Mouse (Mus musculus): ENCODE measurements around the gene Nectin1.

Gene Nectin1

DNA sequence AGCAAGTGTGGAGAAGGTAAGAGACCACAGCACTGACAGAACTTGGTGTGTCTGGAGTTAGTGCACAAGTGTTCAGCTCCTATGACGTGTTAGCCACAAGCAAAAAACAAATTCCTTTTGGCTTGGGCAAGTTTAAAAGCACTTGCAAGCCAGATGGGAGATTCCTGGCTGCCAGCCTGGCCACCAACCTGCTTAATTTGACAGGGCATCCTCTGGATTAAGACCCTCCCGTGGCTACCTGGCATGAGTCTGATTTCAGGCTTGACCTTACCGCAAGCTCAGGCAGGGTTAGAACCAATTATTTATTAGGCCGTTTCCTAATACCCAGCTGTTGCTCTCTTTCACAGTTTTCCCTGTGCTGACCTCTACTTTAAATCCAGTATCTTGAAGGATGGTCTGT lies 1.7 kb upstream of the Nectin1 start:
- no peak for DNase-seq

DNA sequence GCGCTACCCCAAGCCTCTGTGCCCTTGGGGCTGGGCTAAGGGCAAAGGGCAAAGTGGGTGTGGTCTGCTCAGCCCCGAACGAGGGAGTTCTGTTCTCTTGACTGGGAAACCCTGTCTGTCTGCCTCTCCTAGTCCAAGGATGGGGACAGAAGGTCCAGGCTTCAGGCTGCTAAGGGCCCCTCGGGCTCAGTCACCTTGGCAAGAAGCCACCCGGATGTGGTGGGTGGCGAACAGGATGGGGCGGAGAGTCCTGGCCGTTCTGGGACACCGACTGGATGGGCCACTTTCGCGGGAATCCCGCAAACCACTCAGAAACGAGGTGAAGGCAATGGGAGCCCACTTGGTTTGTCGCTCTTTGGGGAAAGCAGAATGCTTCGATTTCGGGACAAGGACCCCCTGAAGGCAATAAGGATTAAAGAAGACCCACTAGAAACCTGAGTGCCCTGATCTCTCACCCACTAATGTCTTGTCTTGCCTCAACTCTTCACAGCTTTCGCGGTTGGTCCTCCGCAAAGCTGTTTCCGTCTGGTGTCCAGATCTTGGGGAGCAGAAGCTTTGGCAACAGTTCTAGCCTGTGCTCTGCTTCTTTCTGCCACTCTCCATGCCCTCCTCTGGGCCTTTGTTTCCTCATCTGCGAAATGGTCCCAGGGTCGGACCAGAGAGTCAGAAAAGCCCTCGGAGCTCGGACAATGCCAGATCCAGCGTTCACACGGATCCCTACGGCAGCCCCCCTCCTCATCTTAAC lies 710 bp upstream of the Nectin1 start:
- DNase-seq: peak; percentile 88 to 93

DNA sequence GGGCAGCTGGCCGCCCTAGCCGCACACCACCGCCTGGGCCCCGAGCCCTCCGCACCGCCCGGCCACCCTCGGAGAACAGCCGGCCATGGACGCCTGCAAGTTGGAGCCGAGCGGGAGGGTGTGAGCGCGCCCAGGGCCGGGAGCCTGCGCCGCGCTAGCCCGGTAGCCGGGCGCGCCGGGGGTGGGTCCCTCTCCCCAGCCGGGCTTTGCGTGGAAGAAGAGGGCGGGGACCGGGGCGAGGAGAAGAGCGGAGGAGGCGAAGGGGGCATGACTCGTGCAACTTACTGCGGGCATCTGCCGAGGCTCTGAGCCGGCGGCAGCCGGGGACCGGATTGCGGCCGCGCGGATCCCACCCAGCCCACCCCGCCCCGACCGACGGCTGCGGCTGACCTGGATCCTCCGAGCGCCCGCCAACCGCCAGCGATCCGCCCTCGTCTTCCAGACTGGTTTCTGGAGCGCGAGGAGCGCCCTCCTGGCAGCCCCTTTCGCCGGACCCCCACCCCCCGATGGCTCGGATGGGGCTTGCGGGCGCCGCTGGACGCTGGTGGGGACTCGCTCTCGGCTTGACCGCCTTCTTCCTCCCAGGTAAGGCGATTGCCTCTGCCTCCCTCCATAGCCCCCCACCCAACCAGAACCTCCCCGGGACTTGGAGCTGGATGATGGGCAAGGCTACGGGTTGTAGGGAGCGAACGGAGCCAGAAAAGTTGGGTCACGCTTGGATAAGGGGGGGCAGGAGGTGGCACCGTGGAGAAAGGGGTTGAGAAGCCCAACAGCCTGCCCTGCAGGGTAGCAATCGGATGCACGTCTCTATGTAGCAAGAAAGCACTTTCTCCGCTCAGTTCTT lies 576 bp downstream of the Nectin1 start:
- peak; percentile 40 to 69 for DNase-seq

DNA sequence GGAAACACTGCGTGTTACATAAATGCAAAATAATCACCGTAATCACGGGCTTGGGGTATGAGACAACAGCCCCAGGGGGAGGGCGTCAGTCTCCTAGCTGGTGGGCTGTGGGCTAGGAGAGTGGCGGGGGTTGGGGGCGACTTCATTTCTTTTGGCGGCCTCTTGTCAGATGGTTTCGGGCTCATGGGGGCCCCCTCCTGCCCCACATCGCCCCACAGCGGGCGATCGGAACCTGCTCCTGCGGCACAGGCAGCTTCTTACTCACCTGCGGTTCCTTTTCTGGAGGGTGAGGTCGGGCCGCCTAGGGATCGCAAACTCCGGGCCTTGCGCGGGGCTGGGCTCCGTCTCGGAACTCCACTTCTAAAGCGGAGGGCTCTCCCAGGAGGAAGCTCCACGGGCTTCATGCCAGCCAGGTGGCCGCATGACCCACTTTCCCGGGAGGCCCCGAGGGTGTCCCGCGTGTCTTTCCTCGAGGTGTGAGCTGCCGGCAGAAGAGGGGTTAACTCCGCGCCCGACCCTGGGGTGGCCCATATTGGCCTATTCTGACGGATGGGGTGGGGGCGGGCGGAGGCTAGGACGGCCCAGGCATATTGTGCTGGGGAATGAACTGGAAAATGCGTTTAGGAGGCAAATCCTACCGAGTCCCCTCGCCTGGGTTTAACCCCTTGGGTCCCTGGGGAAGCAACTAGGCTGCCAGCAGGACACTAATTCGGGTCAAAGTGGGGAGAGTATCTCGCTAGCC lies 1.4 kb downstream of the Nectin1 start:
- DNase-seq: peak; percentile 44 to 70

DNA sequence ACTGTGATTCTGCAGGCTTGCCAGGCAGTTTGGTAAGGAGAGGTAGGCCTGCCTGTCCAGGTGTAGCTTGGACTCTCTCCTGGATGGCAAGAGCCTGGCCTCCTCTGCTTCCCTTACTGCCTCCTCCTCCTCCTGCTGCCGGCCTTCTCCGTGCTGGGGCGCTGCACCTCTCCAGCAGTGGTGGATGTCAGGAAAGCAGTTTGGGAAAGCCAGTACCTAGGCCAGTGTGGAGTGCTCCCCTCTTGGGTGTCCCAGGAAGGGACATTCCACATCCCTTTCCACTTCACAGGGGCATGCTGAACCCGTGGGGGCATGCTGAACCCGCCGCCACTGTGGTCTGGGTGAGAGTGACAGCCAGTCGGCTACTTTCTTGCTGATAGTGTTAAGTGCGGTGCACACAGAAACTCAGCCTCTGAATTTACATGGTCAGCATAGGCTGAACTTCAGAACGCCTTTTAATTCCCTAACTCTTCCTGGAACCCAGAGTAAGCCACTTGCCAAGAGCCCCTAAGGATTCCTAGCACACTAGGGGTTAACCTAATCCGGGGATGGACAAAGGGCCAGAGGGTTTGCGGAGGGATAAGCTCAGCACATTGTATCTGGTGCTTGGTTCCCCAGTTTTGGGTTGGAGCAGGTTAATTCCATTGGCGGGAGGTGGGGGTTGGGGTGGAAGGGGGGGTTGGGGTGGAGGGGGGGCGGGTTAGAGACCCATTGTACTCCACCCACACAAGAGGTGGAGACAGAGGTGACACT lies 2.3 kb downstream of the Nectin1 start:
- DNase-seq: peak; percentile 33 to 64

DNA sequence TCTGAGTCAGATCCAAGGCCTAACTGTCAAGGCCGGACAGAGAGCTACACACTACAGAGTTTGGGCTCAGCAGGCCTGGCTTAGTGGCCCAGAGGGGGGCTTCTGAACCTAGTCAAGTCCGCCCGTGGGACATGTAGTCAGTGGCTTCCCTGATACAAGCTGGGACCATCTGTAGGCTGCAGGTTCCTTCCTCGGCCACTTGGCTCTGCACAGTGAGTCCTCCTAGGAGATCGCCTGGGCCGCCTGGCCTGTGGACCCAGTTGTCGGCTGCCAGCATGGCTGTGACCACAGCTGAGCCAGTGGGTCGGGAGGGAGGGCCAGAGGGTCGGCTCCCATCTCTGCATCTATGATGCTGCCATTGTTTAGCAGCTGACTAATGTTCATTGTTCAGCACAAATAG lies 3.9 kb downstream of the Nectin1 start:
- peak in 1 of 2 experiments; percentile 62 for DNase-seq

DNA sequence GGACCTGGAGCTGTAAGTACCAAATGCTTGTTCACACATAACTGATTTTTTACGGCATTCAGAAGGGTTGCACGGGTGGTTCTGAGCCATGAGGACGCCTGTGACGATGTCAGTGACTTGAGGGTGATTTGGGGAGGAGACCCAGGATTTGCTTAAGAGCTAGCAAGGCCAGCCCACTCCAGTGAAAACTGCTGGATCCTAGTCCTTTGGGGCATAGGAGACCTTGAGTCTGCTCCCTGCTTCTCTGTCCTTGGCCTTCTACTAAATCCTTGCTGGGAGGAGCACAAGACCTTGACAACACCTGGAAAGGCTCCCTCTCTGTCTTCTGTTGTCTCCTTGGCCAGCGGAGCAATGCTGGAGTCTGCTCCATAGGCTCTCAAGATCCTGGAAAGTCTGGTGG lies 4.7 kb downstream of the Nectin1 start:
- no peak for DNase-seq

DNA sequence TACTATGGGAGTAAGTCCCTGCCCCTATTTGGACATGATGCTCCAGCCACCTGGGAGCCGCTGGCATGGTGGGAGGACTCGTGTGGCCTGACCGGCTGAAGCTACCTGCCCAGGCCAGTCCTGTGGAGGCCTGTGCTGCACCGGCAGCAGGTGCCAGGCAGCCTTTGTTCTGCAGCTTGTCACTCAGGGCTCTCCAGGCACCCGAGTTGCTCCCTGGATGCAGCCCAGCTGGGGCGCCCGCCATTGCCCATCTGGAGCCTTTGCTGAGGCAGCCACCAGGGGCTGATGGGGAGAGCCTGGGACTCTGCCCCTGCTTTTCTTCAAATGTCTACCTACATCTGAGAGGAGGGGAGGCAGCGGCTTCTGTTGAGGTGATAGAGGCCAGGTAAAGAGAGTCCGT lies 6.3 kb downstream of the Nectin1 start:
- peak in 1 of 2 experiments; percentile 48 for DNase-seq

DNA sequence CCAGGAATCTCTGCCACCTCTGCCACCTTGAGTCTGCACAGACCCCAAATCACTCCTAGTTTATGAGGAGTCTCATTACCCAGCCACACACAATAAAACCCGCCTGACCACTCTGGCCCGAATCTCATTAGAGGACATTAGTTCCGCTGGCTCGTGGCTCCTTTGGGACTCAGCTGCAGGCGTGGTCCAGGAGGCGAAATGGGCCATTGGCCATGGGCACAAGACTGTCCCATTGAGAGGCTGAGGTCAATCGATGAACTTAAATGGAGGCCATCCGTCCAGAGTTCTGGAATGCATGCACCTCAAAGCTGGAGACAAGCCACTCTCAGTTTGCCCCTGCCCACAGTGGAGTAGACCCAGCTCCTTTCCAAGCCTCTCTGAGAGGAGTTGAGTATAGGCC lies 7.3 kb downstream of the Nectin1 start:
- peak in 1 of 2 experiments; percentile 55 for DNase-seq

DNA sequence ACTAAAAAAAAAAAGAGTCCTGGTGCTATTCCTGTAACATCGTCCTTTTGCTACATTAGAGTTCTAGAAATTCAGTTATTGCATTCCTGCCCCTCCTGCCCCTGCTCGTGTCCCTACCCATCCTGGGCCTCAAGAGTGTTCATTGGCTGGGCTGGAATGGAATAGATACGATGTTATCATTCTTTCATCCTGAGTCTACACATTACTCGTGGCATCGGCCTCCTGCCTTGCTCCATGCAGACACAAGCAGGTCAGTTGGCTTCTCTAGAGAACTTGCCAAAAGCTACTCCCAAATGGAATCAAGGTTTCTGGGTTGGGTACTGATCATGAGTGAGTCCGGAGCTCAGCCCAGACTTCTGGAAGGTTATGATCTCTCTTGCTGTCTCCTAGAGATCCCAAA lies 9.7 kb downstream of the Nectin1 start:
- DNase-seq: no peak

DNA sequence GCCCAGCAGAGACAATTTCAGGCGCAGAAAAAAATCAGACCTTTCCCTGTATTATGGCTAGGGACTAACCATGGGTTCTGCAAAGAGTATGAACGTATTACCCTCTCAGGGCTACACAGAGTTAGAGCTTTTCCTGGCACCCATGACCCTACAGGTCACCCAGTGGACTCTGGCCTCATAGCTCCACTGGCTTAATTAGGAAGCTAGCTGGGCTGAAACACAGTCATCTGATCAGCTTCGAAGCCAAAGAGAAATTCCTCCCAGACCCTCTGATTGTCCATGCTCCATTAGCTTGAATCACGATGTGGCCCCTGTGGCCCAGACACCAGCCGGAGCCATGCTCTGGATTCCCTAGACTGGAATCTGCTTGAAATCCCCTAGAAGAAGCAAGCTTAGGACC lies 10.3 kb downstream of the Nectin1 start:
- DNase-seq: peak; percentile 74 to 88

DNA sequence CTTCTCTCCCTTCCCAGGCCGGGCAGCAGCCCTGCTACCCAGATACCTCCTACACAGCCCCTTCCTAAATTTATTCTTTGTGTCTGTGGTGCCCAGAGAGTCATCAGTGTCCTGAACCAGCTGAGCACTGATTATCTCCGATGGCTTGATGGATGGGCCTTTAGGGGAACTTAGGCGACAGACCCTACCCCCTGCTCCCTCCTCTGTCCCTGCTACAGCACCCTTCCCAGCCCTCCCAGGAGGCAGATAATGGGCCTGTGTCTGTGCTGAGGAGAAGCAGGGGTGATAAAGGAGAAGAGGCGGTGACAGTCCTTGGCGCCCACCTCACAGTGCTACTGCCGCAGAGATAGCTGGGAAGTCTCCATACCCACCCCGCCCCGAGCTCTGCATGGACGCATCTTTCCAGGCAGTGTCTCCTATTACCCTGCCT lies 11.0 kb downstream of the Nectin1 start:
- DNase-seq: no peak

DNA sequence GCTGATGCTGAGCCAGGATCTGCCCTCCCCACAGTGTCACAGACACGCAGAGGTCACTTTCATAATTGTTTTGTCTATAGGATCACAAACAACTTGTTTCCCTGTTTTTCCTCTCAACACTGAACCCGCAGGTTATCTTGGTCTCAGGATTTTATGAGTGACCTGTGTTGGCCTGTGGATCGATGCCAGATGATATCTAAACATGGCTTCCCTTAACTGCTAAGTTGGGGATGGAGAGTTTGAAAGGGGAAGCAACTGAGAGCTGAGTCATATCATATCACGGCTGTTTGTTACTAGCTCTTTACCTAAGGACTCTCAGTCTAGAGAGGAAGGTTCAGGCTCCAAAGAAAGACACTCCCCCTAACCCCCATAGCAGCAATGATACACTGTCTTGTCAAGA lies 11.7 kb downstream of the Nectin1 start:
- DNase-seq: no peak

DNA sequence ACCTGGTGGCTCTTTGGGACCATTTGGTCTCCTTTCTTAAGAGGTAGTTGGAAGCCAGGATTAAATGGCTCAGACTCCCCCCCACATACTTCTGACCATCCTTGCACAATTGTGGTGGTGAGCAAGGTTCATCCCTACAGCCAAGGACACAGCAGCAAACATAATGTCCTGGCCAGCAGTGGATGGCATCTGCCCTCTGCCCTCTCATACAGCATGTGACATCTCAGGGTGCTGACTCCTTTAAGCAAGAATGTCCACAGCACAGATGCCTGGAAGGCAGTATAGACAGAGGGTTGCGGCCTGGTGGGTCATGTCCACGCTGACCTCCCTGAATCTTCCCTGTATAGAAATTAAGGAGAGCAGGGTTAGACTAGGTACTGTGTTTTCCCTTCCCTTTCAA lies 12.1 kb downstream of the Nectin1 start:
- DNase-seq: peak; percentile 62 to 89

DNA sequence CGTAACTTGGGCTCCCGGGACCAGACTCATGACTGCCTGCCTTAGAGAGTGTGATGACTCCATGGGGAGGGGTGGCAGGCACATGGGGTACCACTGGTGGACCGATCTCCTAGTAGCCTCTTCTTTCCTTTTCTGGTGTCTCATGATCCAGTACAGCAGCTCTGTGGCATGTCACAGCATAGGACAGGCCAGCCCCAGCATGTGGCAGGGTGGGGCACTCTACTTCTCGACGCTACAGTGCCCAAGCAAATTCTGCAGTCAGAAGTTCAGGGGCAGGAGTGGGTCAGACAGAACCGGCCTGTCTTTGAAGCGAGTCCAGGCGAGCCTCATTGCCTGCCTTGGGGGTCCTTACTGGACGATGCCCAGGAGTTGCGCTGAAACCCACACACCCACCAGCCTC lies 13.4 kb downstream of the Nectin1 start:
- no peak for DNase-seq

DNA sequence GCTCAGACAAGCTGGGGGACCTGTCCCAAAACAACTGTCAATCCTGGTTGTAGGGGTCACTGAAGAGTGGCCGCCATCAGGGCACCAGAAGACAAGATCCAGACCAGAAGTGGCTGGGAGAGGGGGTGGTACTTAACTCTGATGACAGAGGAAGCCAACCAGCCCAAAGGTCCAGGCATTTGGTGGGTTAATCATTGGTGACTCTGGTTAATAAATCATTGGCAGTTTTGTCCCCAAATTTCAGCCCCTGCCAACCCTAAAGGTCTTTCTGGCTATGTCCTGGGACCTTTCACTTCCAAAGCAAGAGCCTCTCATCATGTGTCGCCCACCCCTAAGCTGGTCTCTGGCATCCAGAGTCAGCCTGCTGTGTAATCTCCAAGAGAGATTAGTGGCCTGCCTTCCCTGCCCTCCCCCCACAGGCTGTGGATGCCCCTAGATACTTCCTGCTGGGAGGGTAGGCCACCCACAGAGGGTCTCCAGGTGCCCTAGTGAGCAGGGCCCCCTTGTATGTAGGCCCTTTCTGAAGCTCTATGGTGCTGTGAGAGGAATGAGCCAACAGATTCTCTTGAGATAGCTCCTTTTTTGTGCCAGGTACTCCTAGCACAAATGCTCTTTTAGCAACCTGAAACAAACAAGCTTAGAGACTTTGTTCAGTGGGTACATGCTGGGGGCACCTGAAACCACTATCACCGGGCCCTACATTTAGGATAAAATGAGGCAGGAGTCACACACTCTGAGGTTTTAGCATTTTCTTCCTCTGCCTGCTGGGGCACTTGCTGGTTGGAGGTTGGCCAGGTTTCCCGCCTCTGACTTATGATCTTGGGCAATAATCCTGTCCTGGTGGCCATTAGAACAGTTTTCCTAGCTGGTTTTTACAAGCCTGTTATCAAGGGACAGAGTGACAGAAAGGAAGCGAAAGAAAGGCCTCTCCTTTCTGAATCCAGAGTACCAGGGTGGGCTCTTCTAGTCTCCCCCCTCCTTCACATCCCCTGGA lies 14.5 kb downstream of the Nectin1 start:
- peak; percentile 83 to 85 for DNase-seq

DNA sequence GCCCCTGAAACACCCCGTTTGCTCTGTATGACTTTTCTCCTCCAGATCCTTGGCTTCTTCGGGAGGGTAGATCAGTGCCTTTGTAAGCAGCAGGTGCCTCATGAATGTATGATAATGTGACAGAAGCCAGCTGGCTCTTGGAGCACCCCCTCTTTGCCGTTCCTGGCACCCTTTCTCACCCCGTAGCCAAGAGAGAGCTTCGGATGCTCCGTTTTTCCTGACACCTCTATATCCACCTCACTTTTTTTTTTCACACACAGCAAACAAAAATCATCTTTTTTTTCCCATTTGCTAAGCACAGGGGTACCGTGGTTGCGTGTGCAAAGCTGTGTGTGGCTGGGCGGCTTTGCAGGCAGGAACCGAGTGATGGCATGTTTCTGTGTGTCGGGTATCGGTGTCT lies 16.3 kb downstream of the Nectin1 start:
- DNase-seq: peak in 1 of 2 experiments; percentile 28

DNA sequence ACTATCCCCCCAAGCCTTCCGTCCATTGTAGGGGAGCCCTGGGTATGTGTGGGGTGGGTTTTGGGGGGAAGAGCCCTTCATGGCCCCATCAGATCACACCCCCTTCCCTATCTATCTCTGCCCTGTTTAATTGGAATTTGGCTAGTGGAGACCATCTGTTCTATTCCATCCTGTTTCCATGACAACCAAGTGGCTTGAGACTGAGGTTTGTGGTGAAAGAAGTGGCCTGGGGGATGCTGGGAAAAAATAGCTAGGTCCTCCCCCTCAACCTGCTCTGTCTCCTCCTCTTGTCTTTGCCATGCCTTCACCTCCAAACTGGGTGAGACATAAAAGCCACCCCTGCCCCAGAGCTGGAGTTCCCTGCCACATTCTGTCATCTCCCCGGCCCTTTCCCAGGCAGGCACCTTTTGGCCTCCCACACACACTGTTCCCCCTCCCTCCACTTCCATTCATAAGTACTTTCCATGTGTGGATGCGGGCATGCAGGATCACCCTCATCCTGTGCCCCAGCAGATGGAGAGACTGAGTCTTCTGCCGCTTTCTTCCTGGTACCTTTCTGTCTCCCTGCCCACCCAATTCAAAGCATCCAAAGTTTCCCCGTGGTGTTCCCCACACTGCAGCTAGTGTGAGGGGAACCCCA lies 17.5 kb downstream of the Nectin1 start:
- no peak for DNase-seq

DNA sequence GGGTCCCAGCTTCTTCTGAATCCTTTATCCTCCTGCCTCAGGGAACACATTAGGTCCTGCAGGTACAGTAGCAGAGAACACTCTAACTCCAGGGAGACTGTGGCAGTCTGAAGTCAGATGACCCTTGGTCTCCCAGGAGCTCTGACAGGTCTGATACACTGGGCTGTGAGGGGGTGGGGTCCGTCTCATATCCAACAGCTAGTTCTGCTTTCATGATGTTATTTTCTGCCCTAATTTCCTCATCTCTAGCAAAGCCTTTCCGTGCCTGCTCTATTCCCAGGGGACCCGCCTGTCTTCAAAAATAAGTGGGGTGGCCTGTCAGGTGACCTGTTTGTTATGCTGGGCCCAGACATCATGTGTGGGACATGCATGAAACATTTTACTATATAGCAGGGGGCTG lies 18.2 kb downstream of the Nectin1 start:
- DNase-seq: peak in 1 of 2 experiments; percentile 47

DNA sequence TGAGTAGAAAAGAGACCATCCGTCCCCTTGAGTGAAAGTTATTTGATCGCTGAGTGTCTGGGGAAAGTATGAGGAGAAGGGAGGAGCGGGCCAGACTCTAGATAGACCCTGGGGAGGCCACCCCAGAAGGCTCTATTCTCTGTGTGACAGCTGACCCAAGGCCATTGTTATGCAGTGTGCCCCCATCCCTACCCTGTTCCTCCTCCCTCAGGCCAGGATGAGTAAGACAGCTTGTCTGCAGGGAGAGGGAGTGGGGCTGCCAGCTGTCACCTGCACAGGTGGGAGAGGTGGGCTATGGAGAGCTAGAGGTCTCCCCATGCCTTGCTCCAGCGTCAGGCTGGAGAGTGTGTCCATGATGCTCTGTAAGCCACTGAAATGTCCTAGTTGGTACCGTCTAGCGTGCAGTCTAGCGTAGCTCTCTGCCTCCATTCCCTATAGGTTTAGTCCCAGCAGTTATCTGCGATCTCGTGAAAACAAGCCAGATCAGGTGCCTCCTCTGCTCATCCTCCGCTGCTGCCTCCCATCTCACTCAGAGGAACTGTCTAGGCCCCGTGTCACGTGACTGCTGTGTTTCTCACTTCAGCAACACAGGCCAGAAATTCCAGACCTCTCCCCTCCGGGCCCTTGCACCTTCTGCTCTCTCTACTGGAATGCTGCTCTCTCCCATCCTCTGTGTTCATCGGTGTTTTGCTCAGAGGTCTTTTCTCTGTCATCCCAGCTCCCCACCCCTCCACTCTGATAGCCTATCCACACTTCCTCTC lies 21.8 kb downstream of the Nectin1 start:
- peak; percentile 68 to 71 for DNase-seq

All from kidney, postnatal 25 days (tissue).